7 mouse cellular contexts compared by ENCODE assay signal in the genomic region with DNA sequence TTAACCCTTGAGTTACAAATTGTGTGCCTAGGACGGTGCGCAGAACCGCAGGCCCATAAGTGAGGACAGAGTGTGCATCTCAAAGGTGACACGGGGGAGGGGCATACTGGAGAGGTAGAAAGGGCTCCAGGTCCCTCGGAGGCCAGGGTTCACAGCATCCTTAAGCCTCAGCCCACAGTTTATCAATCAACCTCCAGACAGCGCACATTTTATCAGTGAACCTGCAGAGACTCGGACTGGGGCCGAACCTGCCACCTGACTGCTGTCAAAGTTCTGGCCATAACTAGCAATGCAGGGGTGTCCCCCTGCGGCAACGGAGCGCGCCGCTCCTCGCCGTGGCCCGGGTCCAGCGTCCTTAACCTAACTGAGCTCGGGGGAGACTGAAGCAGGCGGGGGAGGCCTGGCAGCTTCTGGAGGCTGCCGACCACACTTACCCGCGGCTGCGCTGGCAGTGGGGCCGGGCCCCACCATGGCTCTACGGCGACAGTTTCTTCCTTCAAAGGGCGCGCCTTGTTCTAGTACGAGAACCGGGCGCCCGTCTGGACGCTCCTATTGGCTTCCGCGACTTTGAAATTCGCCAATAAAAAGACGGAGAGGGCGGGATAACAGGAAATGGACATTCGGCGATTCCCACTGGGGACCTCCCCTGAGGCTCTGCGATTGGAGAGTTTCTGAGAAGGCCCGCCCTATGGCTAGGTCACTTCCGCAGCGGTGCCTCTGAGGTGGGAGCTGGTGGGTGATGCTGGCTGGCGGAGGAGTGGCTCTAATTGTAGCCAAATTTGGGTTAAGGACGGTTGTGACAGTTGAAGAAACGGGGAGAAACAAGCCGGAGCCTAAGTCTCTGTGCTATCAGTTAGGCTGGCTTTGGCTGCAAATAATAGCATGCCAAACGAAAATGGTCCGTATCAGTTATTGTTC. TPM values are rescaled to one million over a fixed set of nuclear protein-coding genes. Genes with fewer than 3 reads are reported as not detected.
A peak's percentile ranks its signal among the peaks of the same experiment; 100 is the strongest.
DNase-seq lines count a peak whose midpoint lies in the region; ATAC-seq and TF ChIP-seq lines count a peak whose summit lies in the region.

A gene (minus strand): TSS at position 542 of the 918 bp plus-strand sequence.

- under 1% methylated on average over 50 of the region's 50 CpGs for WGBS in embryonic facial prominence, embryonic 10.5 days
- under 1% methylated on average over 50 of the region's 50 CpGs for WGBS in intestine, postnatal 0 days
- WGBS in midbrain, embryonic 12.5 days, result under 1% methylated on average over 50 of the region's 50 CpGs
- under 1% methylated on average over 50 of the region's 50 CpGs for WGBS in small intestine, adult 2 months

- peaks cover 19% of the 10 kb centered on the region for H3K36me3 ChIP-seq in embryonic facial prominence, embryonic 10.5 days (replicated peaks)
- no peaks in the 10 kb centered on the region for H3K36me3 ChIP-seq in intestine, postnatal 0 days (ENCODE audit: control insufficient read depth, insufficient read depth)
- H3K36me3 ChIP-seq in midbrain, embryonic 12.5 days, result peaks cover 9% of the 10 kb centered on the region; the same call in 1 of the 2 replicates
- H3K36me3 ChIP-seq in small intestine, adult 2 months (ENCODE audit: control insufficient read depth, insufficient read depth, low read length), result no peaks in the 10 kb centered on the region

- peak; percentile 98 for DNase-seq in adrenal gland, postnatal 10 days
- DNase-seq in embryonic facial prominence, embryonic 10.5 days (ENCODE audit: low spot score), result peak; percentile 98
- peak; percentile 86 for DNase-seq in gonadal fat pad, adult 2 months (ENCODE audit: low read depth)
- DNase-seq in left cerebral cortex, postnatal 4 days, result peak; percentile 99

- intact Hi-C loops in left cerebral cortex, postnatal 4 days (cut with DNase I), result no loop called here

- peak within 1 kb of the TSS; percentile 96 for H3K27ac ChIP-seq in embryonic facial prominence, embryonic 10.5 days (replicated peaks)
- H3K27ac ChIP-seq in intestine, postnatal 0 days (ENCODE audit: low read depth, low read length), result peak within 1 kb of the TSS; percentile 71
- peak within 1 kb of the TSS; percentile 93 for H3K27ac ChIP-seq in midbrain, embryonic 12.5 days (replicated peaks)
- peak within 1 kb of the TSS; percentile 79 for H3K27ac ChIP-seq in small intestine, adult 2 months (ENCODE audit: insufficient read depth, low read depth, low read length)

- H3K9me3 ChIP-seq in embryonic facial prominence, embryonic 10.5 days, result no peaks in the 10 kb centered on the region
- H3K9me3 ChIP-seq in intestine, postnatal 0 days (ENCODE audit: control insufficient read depth), result no peaks in the 10 kb centered on the region
- H3K9me3 ChIP-seq in midbrain, embryonic 12.5 days, result no peaks in the 10 kb centered on the region

- TF ChIP-seq POLR2A in small intestine, adult 2 months (IDR thresholded peaks at IDR 0.05; ENCODE audit: low read depth, low read length), result peak; percentile 45

- H3K4me1 ChIP-seq in embryonic facial prominence, embryonic 10.5 days, result peaks cover 24% of the 10 kb centered on the region
- 0 out of 2 replicates have a peak, but pooled peaks cover 5% of the 10 kb centered on the region for H3K4me1 ChIP-seq in intestine, postnatal 0 days (replicated peaks; ENCODE audit: control insufficient read depth, insufficient read depth, low read length)
- H3K4me1 ChIP-seq in midbrain, embryonic 12.5 days, result peaks cover 21% of the 10 kb centered on the region
- H3K4me1 ChIP-seq in small intestine, adult 2 months (ENCODE audit: control insufficient read depth, insufficient read depth, insufficient read length, low read length), result no peaks in the 10 kb centered on the region

- ATAC-seq in intestine, postnatal 0 days, result peak; percentile 99
- ATAC-seq in midbrain, embryonic 12.5 days (ENCODE audit: low FRiP score, low read depth), result peak; percentile 100

- H3K4me3 ChIP-seq in embryonic facial prominence, embryonic 10.5 days, result peak within 1 kb of the TSS; percentile 93
- H3K4me3 ChIP-seq in intestine, postnatal 0 days (ENCODE audit: low read depth, low read length), result peak within 1 kb of the TSS; percentile 76
- H3K4me3 ChIP-seq in midbrain, embryonic 12.5 days, result peak within 1 kb of the TSS; percentile 85
- peak within 1 kb of the TSS; percentile 92 for H3K4me3 ChIP-seq in small intestine, adult 2 months (ENCODE audit: low read depth, low read length)

- no peaks in the 10 kb centered on the region for H3K27me3 ChIP-seq in embryonic facial prominence, embryonic 10.5 days (replicated peaks; ENCODE audit: low read depth, poor library complexity, severe bottlenecking)
- H3K27me3 ChIP-seq in intestine, postnatal 0 days (replicated peaks; ENCODE audit: control insufficient read depth, insufficient read depth, low read length), result no peaks in the 10 kb centered on the region
- H3K27me3 ChIP-seq in midbrain, embryonic 12.5 days, result no peaks in the 10 kb centered on the region
- no peaks in the 10 kb centered on the region for H3K27me3 ChIP-seq in small intestine, adult 2 months (ENCODE audit: control insufficient read depth, insufficient read depth, low read length)

- peak within 1 kb of the TSS; percentile 62 for H3K9ac ChIP-seq in intestine, postnatal 0 days (ENCODE audit: low read depth, low read length)
- H3K9ac ChIP-seq in midbrain, embryonic 12.5 days (replicated peaks), result peak within 1 kb of the TSS; percentile 73

- peak within 1 kb of the TSS; percentile 93 for H3K4me2 ChIP-seq in intestine, postnatal 0 days (replicated peaks; ENCODE audit: low read depth)
- H3K4me2 ChIP-seq in midbrain, embryonic 12.5 days (replicated peaks), result peak within 1 kb of the TSS; percentile 79

- no peak for TF ChIP-seq CTCF in intestine, postnatal 0 days (IDR thresholded peaks at IDR 0.05; ENCODE audit: low read depth)
- TF ChIP-seq CTCF in small intestine, adult 2 months (IDR thresholded peaks at IDR 0.05; ENCODE audit: extremely low read depth, insufficient read length, insufficient replicate concordance, low read depth, low read length), result no peak

RNA-seq across cellular contexts. Expression of the gene that starts here (rescaled TPM):
- total RNA-seq in adrenal gland, postnatal 10 days (2021), result 10 to 100 TPM in 1 of 2 experiments, 1 to 10 TPM in 1; 9.9 to 11.7 TPM
- polyA plus RNA-seq in embryonic facial prominence, embryonic 10.5 days (2016; fragmentation: Nextera tagmentation; extraction: Ambion mirVana), result 63.1 and 65.4 TPM in 2 replicates
- 0.24 and 0.38 TPM in 2 replicates for polyA plus RNA-seq in gonadal fat pad, adult 2 months (2012; rRNA removed)
- polyA plus RNA-seq in intestine, postnatal 0 days (2015; fragmentation: Nextera tagmentation; extraction: Ambion mirVana), result 9.2 and 11.0 TPM in 2 replicates
- 1 to 10 TPM; 5.9 to 7.0 TPM for total RNA-seq in left cerebral cortex, postnatal 4 days (2021)
- 46.0 and 48.5 TPM in 2 replicates for polyA plus RNA-seq in midbrain, embryonic 12.5 days (2016; fragmentation: Nextera tagmentation; extraction: Ambion mirVana)
- 0.47 and 0.91 TPM in 2 replicates for polyA plus RNA-seq in small intestine, adult 2 months (2012; rRNA removed)

Comparison
In these comparisons a context has a peak if more than half of its experiments do, and no peak if none do; other contexts are left out.
1. Peak in every context shown above with its lines: DNase-seq, ATAC-seq, H3K4me3 ChIP-seq and H3K27ac ChIP-seq.
2. Peak in DNase-seq in gonadal fat pad, adult 2 months; RNA of the gene not detected or under 1 TPM.